Mouse (Mus musculus) heart, adult 2 months (tissue): Measurements from ENCODE around the gene 1110032A03Rik.

Experiments
- CTCF ChIP-seq: fragments of 200-600 bp; IDR thresholded peaks from 2 replicates; pipeline ENCODE4 v1.8.1; 2022; ENCODE audit warnings: antibody characterized with exemption, mild to moderate bottlenecking, moderate library complexity
- POLR2A ChIP-seq: fragments of 200-500 bp; IDR thresholded peaks from 2 replicates; pipeline ENCODE4 v1.6.1; 2011; ENCODE audit warnings: mild to moderate bottlenecking, low read depth, low read length, control low read depth; ENCODE audit not compliant: insufficient read depth

- no peak for TF ChIP-seq POLR2A
- TF ChIP-seq CTCF: no peak
Observed at GRCm38 (mm10) chr9:50718878-50719277, 56.4 kb downstream of the 1110032A03Rik start.
